Comparison of ENCODE assay signal across 14 mouse cellular contexts in genomic region chr11:79102280-79102679, GRCm38 (mm10). TPM values are rescaled to one million over a fixed set of nuclear protein-coding genes. Genes with fewer than 3 reads are reported as not detected.
DNase-seq lines count a peak whose midpoint lies in the region; ATAC-seq and TF ChIP-seq lines count a peak whose summit lies in the region.
"Had no signal": no experiment of that assay in that cellular context is flagged by ENCODE, and none has a peak within 500 bp of the region (broad histone marks: within the 10 kb centered on the region; RNA-seq: fewer than 3 reads in every experiment).

No protein-coding gene starts in this region.

- no peak for TF ChIP-seq EP300 in heart, postnatal 0 days (IDR thresholded peaks at IDR 0.05; ENCODE audit: low read depth)
- TF ChIP-seq EP300 in liver, postnatal 0 days (IDR thresholded peaks at IDR 0.05; ENCODE audit: low read depth): no peak

- H3K27ac ChIP-seq in heart, postnatal 0 days (ENCODE audit: low read depth): 0 out of 2 replicates have a peak overlapping the region, but pooled peaks have one; percentile 25
- H3K27ac ChIP-seq in heart, embryonic 12.5 days (ENCODE audit: poor library complexity, severe bottlenecking): no peak overlapping the region
- no peak overlapping the region for H3K27ac ChIP-seq in liver, postnatal 0 days (ENCODE audit: low read depth)
- no peak overlapping the region for H3K27ac ChIP-seq in liver, embryonic 11.5 days (ENCODE audit: low read depth, low read length)

- H3K4me1 ChIP-seq in heart, postnatal 0 days (ENCODE audit: control insufficient read depth, insufficient read depth): peaks cover 13% of the 10 kb centered on the region
- peaks cover 40% of the 10 kb centered on the region for H3K4me1 ChIP-seq in heart, embryonic 12.5 days (replicated peaks)
- no peaks in the 10 kb centered on the region for H3K4me1 ChIP-seq in liver, postnatal 0 days (ENCODE audit: insufficient read depth)
- H3K4me1 ChIP-seq in liver, embryonic 11.5 days (replicated peaks; ENCODE audit: control insufficient read depth, insufficient read depth, low read length): peaks cover 7% of the 10 kb centered on the region; the same call in 1 of the 2 replicates

- H3K9me3 ChIP-seq in heart, postnatal 0 days (replicated peaks; ENCODE audit: control insufficient read depth, low read length): no peaks in the 10 kb centered on the region
- H3K9me3 ChIP-seq in heart, embryonic 12.5 days (replicated peaks): no peaks in the 10 kb centered on the region
- no peaks in the 10 kb centered on the region for H3K9me3 ChIP-seq in liver, postnatal 0 days (ENCODE audit: low read length)
- no peaks in the 10 kb centered on the region for H3K9me3 ChIP-seq in liver, embryonic 11.5 days (ENCODE audit: control insufficient read depth, low read length)
- H3K9me3 ChIP-seq: megakaryocyte, embryonic 14.5 days had no signal

- 68% methylated on average over 4 of the region's 4 CpGs for WGBS in heart, postnatal 0 days
- 60% methylated on average over 4 of the region's 4 CpGs for WGBS in heart, embryonic 12.5 days
- WGBS in liver, postnatal 0 days (ENCODE audit: insufficient replicate concordance): 65% methylated on average over 4 of the region's 4 CpGs
- WGBS in liver, embryonic 11.5 days: 60% methylated on average over 4 of the region's 4 CpGs

- H3K4me2 ChIP-seq in heart, postnatal 0 days (ENCODE audit: low read depth, low read length): no peak overlapping the region
- H3K4me2 ChIP-seq in heart, embryonic 12.5 days: no peak overlapping the region
- H3K4me2 ChIP-seq in liver, postnatal 0 days (ENCODE audit: low read depth, low read length): no peak overlapping the region
- H3K4me2 ChIP-seq in liver, embryonic 11.5 days: no peak overlapping the region

- no peak overlapping the region for H3K4me3 ChIP-seq in heart, postnatal 0 days (ENCODE audit: low read depth, low read length)
- H3K4me3 ChIP-seq in heart, embryonic 12.5 days: no peak overlapping the region
- no peak overlapping the region for H3K4me3 ChIP-seq in liver, postnatal 0 days (ENCODE audit: low read depth, low read length)
- no peak overlapping the region for H3K4me3 ChIP-seq in liver, embryonic 11.5 days (ENCODE audit: low read depth, low read length)
- H3K4me3 ChIP-seq: megakaryocyte, embryonic 14.5 days; myocyte had no signal

- no peak overlapping the region for H3K9ac ChIP-seq in heart, postnatal 0 days (replicated peaks; ENCODE audit: low read depth, low read length)
- no peak overlapping the region for H3K9ac ChIP-seq in heart, embryonic 12.5 days
- no peak overlapping the region for H3K9ac ChIP-seq in liver, postnatal 0 days (replicated peaks)
- no peak overlapping the region for H3K9ac ChIP-seq in liver, embryonic 11.5 days (ENCODE audit: low read depth, low read length)

- no peak for DNase-seq in heart, postnatal 0 days (ENCODE audit: low spot score)
- no peak for DNase-seq in liver, postnatal 0 days
- DNase-seq in liver, embryonic 11.5 days (ENCODE audit: low spot score): no peak
- peak; percentile 40 for DNase-seq in R1 (ENCODE audit: low read depth, low spot score)
- no peak for DNase-seq in MN1 (ENCODE audit: low spot score)
- no peak for DNase-seq in left cerebral cortex, postnatal 14 days (ENCODE audit: low spot score in 2 of 2)
- DNase-seq: cerebellum, adult 8-10 months; heart, adult 18-20 months; heart, postnatal 36 days; thymus, postnatal 14 days had no signal

- ATAC-seq in heart, postnatal 0 days (ENCODE audit: insufficient read depth, low read depth): no peak
- ATAC-seq in heart, embryonic 12.5 days (ENCODE audit: insufficient number of reproducible peaks, low FRiP score): no peak
- no peak for ATAC-seq in liver, postnatal 0 days
- ATAC-seq in liver, embryonic 11.5 days (replicated peaks; ENCODE audit: low FRiP score): no peak
- peak; percentile 56; the same call in 1 of the 2 replicates for ATAC-seq in megakaryocyte-erythroid progenitor cell, adult 5-6 weeks (replicated peaks; ENCODE audit: low FRiP score, low TSS enrichment, poor library complexity, severe bottlenecking)

- H3K27me3 ChIP-seq in heart, postnatal 0 days (ENCODE audit: control insufficient read depth, insufficient read depth, low read length): no peaks in the 10 kb centered on the region
- H3K27me3 ChIP-seq in heart, embryonic 12.5 days (replicated peaks): no peaks in the 10 kb centered on the region
- H3K27me3 ChIP-seq in liver, postnatal 0 days (ENCODE audit: insufficient read depth, low read length): no peaks in the 10 kb centered on the region
- no peaks in the 10 kb centered on the region for H3K27me3 ChIP-seq in liver, embryonic 11.5 days (replicated peaks; ENCODE audit: control insufficient read depth, insufficient read depth, low read length)
- H3K27me3 ChIP-seq: megakaryocyte, embryonic 14.5 days had no signal

- intact Hi-C loops in left cerebral cortex, postnatal 14 days (cut with DNase I): no loop called here

- TF ChIP-seq CTCF in heart, postnatal 0 days (IDR thresholded peaks at IDR 0.05; ENCODE audit: low read depth): peak; percentile 22
- peak; percentile 36; the same call in 1 of the 2 replicates for TF ChIP-seq CTCF in liver, postnatal 0 days (IDR thresholded peaks at IDR 0.05; ENCODE audit: low read depth)

- H3K36me3 ChIP-seq in heart, postnatal 0 days (replicated peaks; ENCODE audit: control insufficient read depth, insufficient read depth, low read length): no peaks in the 10 kb centered on the region
- H3K36me3 ChIP-seq in heart, embryonic 12.5 days: peaks cover 12% of the 10 kb centered on the region; the same call in 1 of the 2 replicates
- no peaks in the 10 kb centered on the region for H3K36me3 ChIP-seq in liver, postnatal 0 days (replicated peaks; ENCODE audit: insufficient read depth, low read length)
- no peaks in the 10 kb centered on the region for H3K36me3 ChIP-seq in liver, embryonic 11.5 days (ENCODE audit: control insufficient read depth, insufficient read depth, low read length)

RNA-seq across cellular contexts. Expression of gene Ksr1, which starts 43.9 kb away (rescaled TPM):
- total RNA-seq in heart, postnatal 0 days (2014; rRNA removed; ENCODE audit: low replicate concordance): 7.7 and 15.2 TPM in 2 replicates
- polyA plus RNA-seq in heart, postnatal 0 days (2015; fragmentation: Nextera tagmentation; extraction: Ambion mirVana): 1.3 and 1.5 TPM in 2 replicates
- polyA plus RNA-seq in heart, embryonic 12.5 days (2016; fragmentation: Nextera tagmentation; extraction: Ambion mirVana): 3.3 and 3.5 TPM in 2 replicates
- 0.81 and 1.0 TPM in 2 replicates for polyA plus RNA-seq in liver, postnatal 0 days (2015; fragmentation: Nextera tagmentation; extraction: Ambion mirVana)
- polyA plus RNA-seq in liver, embryonic 11.5 days (2014; fragmentation: Nextera tagmentation; extraction: Ambion mirVana): 4.1 and 5.0 TPM in 2 replicates
- total RNA-seq in megakaryocyte-erythroid progenitor cell, adult 5-6 weeks (2014; fragmentation: Nextera tagmentation): 5.4 and 11.9 TPM in 2 replicates
- total RNA-seq in megakaryocyte-erythroid progenitor cell, adult 5-6 weeks (2017): 10.6 and 13.6 TPM in 2 replicates
- 10 to 100 TPM; 55.5 to 56.7 TPM for total RNA-seq in left cerebral cortex, postnatal 14 days (2021)
